Mouse (Mus musculus): ENCODE measurements around the gene Prim2.

Prim2 gene

GRCm38 (mm10) chr1:33599698-33600097 is 69.9 kb downstream of the Prim2 start:
- DNase-seq: no peak

- DNase-seq: no peak
Measured at GRCm38 (mm10) chr1:33599019-33599667, 70.5 kb downstream of the Prim2 start.

GRCm38 (mm10) chr1:33597043-33597442 is 72.6 kb downstream of the Prim2 start:
- no peak for DNase-seq

GRCm38 (mm10) chr1:33595936-33596335 is 73.7 kb downstream of the Prim2 start:
- no peak for DNase-seq

- no peak for DNase-seq
Measured at GRCm38 (mm10) chr1:33594966-33595365, 74.6 kb downstream of the Prim2 start.

GRCm38 (mm10) chr1:33593718-33594388 is 75.7 kb downstream of the Prim2 start:
- DNase-seq: no peak

GRCm38 (mm10) chr1:33591997-33592608 is 77.5 kb downstream of the Prim2 start:
- no peak for DNase-seq

- DNase-seq: no peak
Measured at GRCm38 (mm10) chr1:33590556-33591411, 78.8 kb downstream of the Prim2 start.

GRCm38 (mm10) chr1:33589531-33589930 is 80.1 kb downstream of the Prim2 start:
- no peak for DNase-seq

- no peak for DNase-seq
Measured at GRCm38 (mm10) chr1:33588557-33588956, 81.0 kb downstream of the Prim2 start.

- no peak for DNase-seq
Measured at GRCm38 (mm10) chr1:33584590-33584978, 85.0 kb downstream of the Prim2 start.

- DNase-seq: no peak
Measured at GRCm38 (mm10) chr1:33583817-33584589, 85.6 kb downstream of the Prim2 start.

- no peak for DNase-seq
Measured at GRCm38 (mm10) chr1:33578593-33578992, 91.0 kb downstream of the Prim2 start.

GRCm38 (mm10) chr1:33574459-33574858 is 95.1 kb downstream of the Prim2 start:
- no peak for DNase-seq

- no peak for DNase-seq
Measured at GRCm38 (mm10) chr1:33565764-33566401, 103.7 kb downstream of the Prim2 start.

- no peak for DNase-seq
Measured at GRCm38 (mm10) chr1:33564032-33564431, 105.6 kb downstream of the Prim2 start.

- no peak for DNase-seq
Measured at GRCm38 (mm10) chr1:33563611-33564010, 106.0 kb downstream of the Prim2 start.

GRCm38 (mm10) chr1:33556638-33557037 is 113.0 kb downstream of the Prim2 start:
- no peak for DNase-seq

- DNase-seq: no peak
Measured at GRCm38 (mm10) chr1:33555626-33556025, 114.0 kb downstream of the Prim2 start.

GRCm38 (mm10) chr1:33551350-33551749 is 118.2 kb downstream of the Prim2 start:
- no peak for DNase-seq

- DNase-seq: no peak
Measured at GRCm38 (mm10) chr1:33541708-33542107, 127.9 kb downstream of the Prim2 start.

- no peak for DNase-seq
Measured at GRCm38 (mm10) chr1:33537948-33538347, 131.6 kb downstream of the Prim2 start.

All from kidney, adult 8-10 months (tissue).